10 mouse cellular contexts compared by ENCODE assay signal in the genomic region with DNA sequence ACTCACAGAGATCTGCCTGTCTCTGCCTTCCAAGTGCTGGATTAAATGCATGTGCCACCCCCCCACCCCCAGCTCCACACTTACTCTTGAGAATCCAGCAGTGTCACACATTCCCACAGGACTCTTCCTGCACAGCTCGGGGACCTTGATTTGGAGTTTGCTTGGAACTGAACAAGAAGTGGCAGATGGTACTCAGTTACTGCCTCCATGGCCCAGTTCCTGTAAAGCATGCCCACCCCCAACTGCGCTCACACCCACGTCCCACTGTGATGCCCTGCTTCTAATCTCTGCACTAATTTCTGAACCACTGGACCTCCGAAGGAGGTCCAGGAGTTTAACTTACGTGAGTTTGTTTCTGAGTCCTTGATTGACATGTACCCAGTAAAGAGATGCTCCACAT. TPM values are rescaled to one million over a fixed set of nuclear protein-coding genes. Genes with fewer than 3 reads are reported as not detected.
"Had no signal": no experiment of that assay in that cellular context is flagged by ENCODE, and none has a peak within 500 bp of the region (broad histone marks: within the 10 kb centered on the region; RNA-seq: fewer than 3 reads in every experiment).

No protein-coding gene starts in this region.

- DNase-seq: lung, adult 2 months; lung, postnatal 14 days; lung, postnatal 36 days; right cerebral cortex, postnatal 14 days; thymus, adult 2 months; thymus, postnatal 25 days; thymus, postnatal 4 days had no signal

RNA-seq across cellular contexts. Expression of gene Pgbd5, which starts 57.4 kb away (rescaled TPM):
- total RNA-seq: megakaryocyte progenitor cell, adult 5-6 weeks; monocyte, adult 5-6 weeks; neutrophil, adult 5-6 weeks had no signal
